Mouse (Mus musculus): Measurements from ENCODE around the gene Lmod1.

Lmod1 gene

DNA sequence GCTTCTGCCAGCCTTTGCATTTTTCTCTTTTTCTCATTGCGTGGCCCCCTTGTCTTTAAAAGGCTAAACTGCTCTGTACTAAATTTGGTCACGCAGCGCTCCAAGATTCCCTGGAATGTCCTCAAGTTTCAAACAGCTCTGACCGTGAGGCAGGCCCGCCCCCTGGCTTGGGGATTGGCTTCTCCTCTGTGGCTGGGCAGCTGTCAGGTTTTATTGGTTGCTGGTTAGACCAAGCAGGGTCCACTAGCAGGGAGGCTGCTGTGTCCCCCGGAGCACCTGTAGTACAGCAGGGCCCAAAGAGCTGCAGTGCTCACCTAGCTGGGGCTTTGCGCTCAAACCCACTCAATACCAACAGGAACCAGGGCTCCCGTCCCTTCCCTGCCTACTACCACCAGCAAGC, at the start of gene Lmod1:
Lmod1 (plus strand) TSS at position 237 of the 400 bp plus-strand sequence.
- no peak for DNase-seq (ENCODE audit: low read depth)

GRCm38 (mm10) chr1:135280646-135281045, 44.0 kb upstream of the Lmod1 start:
- no peak for DNase-seq (ENCODE audit: low read depth)

DNA sequence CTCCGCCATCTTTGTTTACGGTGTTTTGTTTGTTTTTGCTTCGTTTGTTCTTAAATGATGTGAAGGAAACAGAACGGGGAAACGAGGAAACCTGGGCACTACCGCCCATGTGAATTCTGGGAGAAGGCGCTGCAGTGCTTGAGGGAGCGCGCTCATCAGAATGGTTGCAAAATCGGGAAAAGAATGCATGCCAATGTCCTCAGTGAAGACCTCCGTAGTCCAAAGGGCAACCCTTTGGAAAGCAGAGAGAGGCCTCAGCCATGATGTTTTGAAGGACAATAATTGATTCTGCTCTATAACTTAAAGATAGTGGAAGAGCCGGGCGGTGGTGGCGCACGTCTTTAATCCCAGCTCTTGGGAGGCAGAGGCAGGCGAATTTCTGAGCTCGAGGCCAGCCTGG, 42.8 kb upstream of the Lmod1 start:
- DNase-seq (ENCODE audit: low read depth) = no peak

GRCm38 (mm10) chr1:135282536-135283286, 41.9 kb upstream of the Lmod1 start:
- peak; percentile 37 for DNase-seq (ENCODE audit: low read depth)

DNA sequence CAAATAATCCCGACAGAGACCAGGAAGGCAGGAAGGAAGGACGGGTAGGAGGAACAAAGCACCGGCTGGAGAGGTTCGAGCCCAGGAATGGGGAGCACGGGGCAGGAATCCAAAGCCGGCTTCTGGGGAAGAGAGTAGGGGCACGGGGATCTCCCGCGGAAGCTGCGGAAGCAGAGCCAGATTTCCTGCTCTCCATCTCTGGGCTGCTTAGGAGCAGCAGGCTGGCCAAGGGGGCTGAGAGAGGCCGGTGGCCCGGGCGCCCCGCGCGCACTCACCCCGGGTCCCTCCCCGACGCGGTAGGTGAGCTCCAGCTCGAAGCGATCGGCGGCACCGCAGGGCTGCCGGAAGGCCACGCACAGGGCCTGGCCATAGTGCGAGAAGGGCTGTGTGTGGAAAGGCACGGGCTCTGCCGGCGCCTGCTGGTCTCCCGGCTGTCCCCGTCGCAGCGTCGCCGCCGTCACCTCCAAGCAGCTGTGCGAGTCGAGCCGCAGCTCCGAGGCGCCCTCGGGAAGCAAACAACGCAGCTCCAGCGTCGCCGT, 41.3 kb upstream of the Lmod1 start:
- no peak for DNase-seq (ENCODE audit: low read depth)

DNA sequence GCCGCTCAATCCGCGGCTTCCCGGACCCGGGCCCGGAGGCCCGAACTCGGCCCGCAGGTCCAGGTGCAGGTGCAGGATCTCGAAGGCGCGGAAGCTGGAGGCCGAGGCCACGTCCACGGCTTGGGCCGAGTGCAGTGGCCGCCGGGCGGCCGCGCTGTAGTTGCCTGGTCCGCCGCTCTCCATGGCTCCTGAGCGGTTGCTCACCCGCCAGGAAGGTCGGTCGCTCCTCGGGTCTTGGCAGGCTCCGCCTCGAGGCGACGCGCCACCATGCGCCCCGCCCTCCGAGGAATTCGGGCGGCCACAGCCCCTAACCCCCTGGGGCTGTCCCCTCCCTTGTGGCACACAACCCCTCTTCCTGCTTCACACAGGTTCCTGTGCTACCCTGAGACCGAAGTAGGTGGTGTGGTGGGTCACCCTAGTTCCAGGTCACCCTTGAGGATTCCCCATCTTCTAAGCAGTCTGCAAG, 40.7 kb upstream of the Lmod1 start, which contains the start of gene Rnpep:
Rnpep (minus strand) TSS at position 259 of the 466 bp plus-strand sequence.
- peak; percentile 33 for DNase-seq (ENCODE audit: low read depth)

- DNase-seq (ENCODE audit: low read depth) = no peak
These were observed 38.3 kb upstream of the Lmod1 start for GRCm38 (mm10) chr1:135286311-135286710.

- DNase-seq (ENCODE audit: low read depth) = no peak
These were observed 33.7 kb upstream of the Lmod1 start for GRCm38 (mm10) chr1:135290908-135291307.

- DNase-seq (ENCODE audit: low read depth) = no peak
These were observed 13.3 kb upstream of the Lmod1 start for GRCm38 (mm10) chr1:135311356-135311755.

- DNase-seq (ENCODE audit: low read depth) = no peak
These were observed 12.4 kb upstream of the Lmod1 start for GRCm38 (mm10) chr1:135312201-135312600.

GRCm38 (mm10) chr1:135313284-135314031, 11.1 kb upstream of the Lmod1 start, which contains the start of gene Timm17a:
Gene Timm17a, minus strand, starts transcription at chr1:135313778.
- peak; percentile 89 for DNase-seq (ENCODE audit: low read depth)

DNA sequence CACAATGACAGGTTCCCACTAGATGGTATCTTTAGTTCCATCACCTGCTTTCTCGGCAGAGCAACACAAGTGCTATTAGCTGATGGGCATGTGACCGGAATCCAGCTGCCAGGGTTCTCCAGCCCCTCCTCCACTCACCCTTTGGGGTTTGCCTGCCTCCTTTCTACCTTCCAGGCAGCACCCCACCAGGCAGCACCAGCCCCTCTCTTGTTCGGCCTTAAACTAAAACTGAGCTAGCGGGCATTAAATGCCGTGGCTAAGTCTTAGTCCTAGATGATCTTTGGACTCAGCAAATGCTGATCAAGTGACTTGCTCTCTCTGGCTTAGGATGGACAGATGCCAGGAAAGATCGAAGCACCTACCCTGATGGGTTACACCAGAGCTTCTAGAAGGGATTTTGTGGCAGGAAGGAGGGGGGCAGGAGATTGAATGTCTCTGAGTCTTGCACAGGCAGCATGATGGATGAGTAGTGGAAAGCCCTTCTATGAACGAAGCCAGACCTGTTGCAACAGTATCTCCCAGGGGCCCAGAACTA, 1.2 kb upstream of the Lmod1 start:
- no peak for DNase-seq (ENCODE audit: low read depth)

- DNase-seq (ENCODE audit: low read depth) = no peak
These were observed 1.3 kb downstream of the Lmod1 start for GRCm38 (mm10) chr1:135325934-135326333.

GRCm38 (mm10) chr1:135328368-135328767, 3.8 kb downstream of the Lmod1 start:
- no peak for DNase-seq (ENCODE audit: low read depth)

DNA sequence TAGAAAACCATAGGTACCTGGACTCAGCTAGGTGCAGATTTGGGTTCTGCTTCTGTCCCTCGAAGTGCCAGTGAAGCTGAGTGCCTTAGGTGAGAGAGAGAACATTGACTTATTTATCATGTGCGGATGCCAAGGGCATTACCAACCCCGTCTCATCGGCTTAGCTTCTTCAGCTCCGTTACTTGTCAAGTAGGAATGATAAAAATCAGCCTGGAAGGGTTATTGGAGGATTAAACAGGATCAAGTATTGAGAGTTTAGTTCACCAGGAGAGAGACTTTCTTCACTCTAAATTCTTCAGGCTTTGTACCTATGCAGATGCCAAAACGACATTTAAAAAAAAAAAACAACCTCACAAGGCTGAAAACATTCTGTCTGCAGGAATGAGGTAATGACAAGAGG, 6.0 kb downstream of the Lmod1 start:
- DNase-seq (ENCODE audit: low read depth) = no peak

DNA sequence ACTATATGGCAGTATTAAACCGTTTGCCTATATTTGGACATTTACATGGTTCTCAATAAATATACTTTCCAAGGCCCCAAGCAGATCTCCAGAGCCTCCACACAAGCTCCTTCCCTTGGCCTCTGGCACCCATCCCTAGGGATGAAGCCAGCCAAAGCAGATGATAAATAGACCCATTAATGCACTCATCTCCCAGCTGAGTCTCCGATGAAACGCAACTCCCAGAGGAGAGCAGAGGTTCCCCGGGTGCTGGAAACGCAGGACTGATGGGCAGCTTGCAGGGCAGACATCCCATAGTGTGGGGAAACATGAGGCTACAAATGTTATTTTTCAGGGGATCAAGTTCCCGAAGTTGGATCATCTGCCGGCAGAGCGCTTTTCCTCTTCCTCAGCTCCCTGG, 17.3 kb downstream of the Lmod1 start:
- DNase-seq (ENCODE audit: low read depth) = no peak

- DNase-seq (ENCODE audit: low read depth) = no peak
These were observed 19.4 kb downstream of the Lmod1 start for GRCm38 (mm10) chr1:135344026-135344425.

DNA sequence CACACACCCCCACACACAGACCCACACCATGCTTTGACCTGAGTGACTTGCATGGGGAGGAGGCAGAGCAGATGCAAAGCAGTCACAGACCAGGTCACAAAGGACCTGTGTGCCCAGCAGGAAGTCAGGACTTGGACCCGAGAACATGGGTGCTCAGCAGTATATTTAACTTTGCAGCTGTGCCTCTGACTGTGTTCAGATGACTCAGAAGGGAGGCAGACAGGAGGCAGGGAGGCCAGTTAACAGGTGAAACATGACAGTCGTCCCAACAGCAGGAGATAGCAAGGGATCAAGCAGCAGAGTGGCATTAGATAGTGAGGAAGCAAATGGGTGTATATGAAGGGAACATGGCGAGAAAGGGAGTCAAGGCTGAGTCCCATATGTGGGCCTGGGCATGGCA, 22.3 kb downstream of the Lmod1 start:
- DNase-seq (ENCODE audit: low read depth) = no peak

GRCm38 (mm10) chr1:135347498-135348169, 23.0 kb downstream of the Lmod1 start:
- no peak for DNase-seq (ENCODE audit: low read depth)

DNA sequence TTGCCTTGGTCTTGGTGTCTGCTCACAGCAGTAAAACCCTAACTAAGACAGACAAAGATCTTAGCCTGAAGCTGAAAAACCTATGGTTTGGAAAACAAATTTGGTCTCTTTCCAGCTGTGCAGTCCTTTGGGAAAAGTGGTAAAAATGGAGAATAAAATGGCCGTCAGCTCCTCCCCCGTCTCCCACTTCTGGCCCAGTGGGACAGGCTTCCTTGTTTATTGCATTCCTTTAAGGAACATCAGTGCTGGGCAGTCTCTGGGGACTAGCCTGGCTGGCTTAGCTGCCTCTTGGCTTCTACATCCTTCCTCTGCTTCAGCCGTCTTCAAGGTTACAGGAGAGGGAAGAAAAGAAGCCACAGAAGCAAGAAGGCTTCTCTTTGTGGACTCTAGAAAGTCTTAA, 27.3 kb downstream of the Lmod1 start:
- DNase-seq (ENCODE audit: low read depth) = no peak

GRCm38 (mm10) chr1:135359071-135359470, 34.5 kb downstream of the Lmod1 start:
- DNase-seq (ENCODE audit: low read depth) = no peak

- DNase-seq (ENCODE audit: low read depth) = no peak
These were observed 36.9 kb downstream of the Lmod1 start for GRCm38 (mm10) chr1:135361491-135361890.
